Mouse (Mus musculus) cortical plate, adult 2 months (tissue): ENCODE data around the gene 3110082I17Rik.

Experiments used
- CTCF ChIP-seq: fragments of 200-500 bp; IDR thresholded peaks from 2 replicates; pipeline ENCODE4 v1.5.1; 2011; ENCODE audit warnings: mild to moderate bottlenecking, control low read depth, low read length; ENCODE audit not compliant: insufficient read depth; ENCODE audit errors: extremely low read depth
- POLR2A ChIP-seq: fragments of 200-500 bp; IDR thresholded peaks from 2 replicates; pipeline ENCODE4 v1.6.1; 2011; ENCODE audit warnings: mild to moderate bottlenecking, low read length, control low read depth; ENCODE audit not compliant: insufficient read depth; ENCODE audit errors: extremely low read depth

DNA sequence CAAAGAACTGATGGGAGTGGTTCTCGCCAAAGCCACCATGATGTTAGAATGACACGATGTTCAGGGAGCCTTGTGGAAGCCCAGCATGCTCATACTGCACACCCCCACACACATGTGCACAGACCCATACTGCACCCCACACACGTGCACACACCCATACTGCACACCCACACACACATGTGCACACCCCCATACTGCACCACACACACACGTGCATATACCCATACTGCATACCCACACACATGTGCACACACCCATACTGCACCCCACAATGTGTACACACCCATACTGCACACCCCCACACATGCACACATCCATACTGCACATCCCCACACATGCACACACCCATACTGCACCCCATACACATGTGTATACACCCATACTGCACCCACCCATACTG, 124.7 kb downstream of the 3110082I17Rik start:
- TF ChIP-seq POLR2A = no peak
- TF ChIP-seq CTCF = no peak
